Mouse (Mus musculus) olfactory bulb, adult 2 months (tissue): Measurements from ENCODE around the gene Lmnb2.

ENCODE experiments used
- CTCF ChIP-seq: fragments of 200-500 bp; IDR thresholded peaks from 2 replicates; pipeline ENCODE4 v1.5.1; 2012; ENCODE audit warnings: low read depth, mild to moderate bottlenecking, low read length, moderate library complexity; ENCODE audit not compliant: insufficient read depth
- POLR2A ChIP-seq: fragments of 200-500 bp; IDR thresholded peaks from 2 replicates; pipeline ENCODE4 v1.6.1; 2012; ENCODE audit warnings: mild to moderate bottlenecking, low read depth, low read length, moderate library complexity; ENCODE audit not compliant: insufficient read depth

DNA sequence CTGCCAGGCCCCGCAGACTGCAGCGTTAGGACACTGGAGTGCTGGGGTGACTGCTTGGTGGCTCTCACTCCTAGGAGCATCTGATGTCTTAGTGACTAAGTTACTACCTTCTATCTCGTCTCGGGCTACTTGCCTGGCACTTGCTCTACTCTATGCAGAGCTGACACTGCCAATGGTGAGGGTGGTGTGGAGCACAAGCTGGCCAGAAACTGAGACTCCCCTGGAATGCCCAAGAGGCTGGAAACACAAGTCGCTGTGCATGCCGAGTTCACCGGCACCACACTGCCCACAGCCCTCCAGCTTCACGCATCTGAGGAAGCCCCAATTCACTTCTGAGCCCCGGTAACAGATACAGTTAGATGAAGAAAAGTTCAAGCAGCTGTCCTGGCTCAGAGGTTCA, 44.0 kb downstream of the Lmnb2 start:
- TF ChIP-seq CTCF (no peak), POLR2A (no peak)
